ENCODE assay signal across 43 mouse cellular contexts in genomic region chr7:104137305-104137704, GRCm38 (mm10). TPM values are rescaled to one million over a fixed set of nuclear protein-coding genes. Genes with fewer than 3 reads are reported as not detected.
"Had no signal": no experiment of that assay in that cellular context is flagged by ENCODE, and none has a peak within 500 bp of the region (broad histone marks: within the 10 kb centered on the region; RNA-seq: fewer than 3 reads in every experiment).

Olfr643 (minus strand) TSS chr7:104137405.

- H3K9ac ChIP-seq: heart, embryonic 12.5 days; heart, embryonic 13.5 days; heart, embryonic 15.5 days; hindbrain, embryonic 12.5 days; hindbrain, embryonic 13.5 days; hindbrain, embryonic 14.5 days; hindbrain, embryonic 15.5 days; intestine, embryonic 15.5 days; kidney, embryonic 15.5 days had no signal

- H3K4me2 ChIP-seq: heart, embryonic 11.5 days; heart, embryonic 12.5 days; heart, embryonic 13.5 days; heart, embryonic 15.5 days; hindbrain, embryonic 12.5 days; hindbrain, embryonic 13.5 days; hindbrain, embryonic 14.5 days; hindbrain, embryonic 15.5 days; intestine, embryonic 15.5 days; kidney, embryonic 15.5 days had no signal

- DNase-seq: heart, postnatal 10 days; heart, postnatal 14 days; heart, postnatal 36 days; heart, postnatal 4 days; kidney, adult 11 months; kidney, adult 18-20 months; kidney, adult 2 months; kidney, adult 8-10 months; kidney, adult 9 months; kidney, postnatal 10 days; kidney, postnatal 14 days; kidney, postnatal 25 days; kidney, postnatal 36 days; kidney, postnatal 4 days; layer of hippocampus, adult 9-11 months; layer of hippocampus, postnatal 36 days had no signal

- H3K27ac ChIP-seq: heart, embryonic 10.5 days; heart, embryonic 13.5 days; heart, embryonic 15.5 days; hindbrain, embryonic 10.5 days; hindbrain, embryonic 12.5 days; hindbrain, embryonic 13.5 days; hindbrain, embryonic 14.5 days; hindbrain, embryonic 15.5 days; hindbrain, postnatal 0 days; intestine, embryonic 15.5 days; kidney, embryonic 15.5 days; kidney, postnatal 0 days; layer of hippocampus, adult 2 months had no signal

- H3K4me1 ChIP-seq: heart, embryonic 10.5 days; heart, embryonic 12.5 days; heart, embryonic 13.5 days; heart, embryonic 15.5 days; hindbrain, embryonic 10.5 days; hindbrain, embryonic 12.5 days; hindbrain, embryonic 13.5 days; hindbrain, embryonic 15.5 days; intestine, embryonic 15.5 days; kidney, embryonic 15.5 days had no signal

- H3K9me3 ChIP-seq: heart, embryonic 10.5 days; heart, embryonic 12.5 days; heart, embryonic 13.5 days; heart, embryonic 15.5 days; hindbrain, embryonic 10.5 days; hindbrain, embryonic 12.5 days; hindbrain, embryonic 13.5 days; hindbrain, embryonic 15.5 days; intestine, embryonic 15.5 days; kidney, embryonic 15.5 days had no signal

- H3K36me3 ChIP-seq: heart, embryonic 10.5 days; heart, embryonic 12.5 days; heart, embryonic 13.5 days; heart, embryonic 15.5 days; hindbrain, embryonic 10.5 days; hindbrain, embryonic 12.5 days; hindbrain, embryonic 13.5 days; hindbrain, embryonic 15.5 days; intestine, embryonic 15.5 days; kidney, embryonic 15.5 days had no signal

- H3K4me3 ChIP-seq: heart, embryonic 10.5 days; heart, embryonic 12.5 days; heart, embryonic 13.5 days; heart, embryonic 15.5 days; hindbrain, embryonic 10.5 days; hindbrain, embryonic 12.5 days; hindbrain, embryonic 13.5 days; hindbrain, embryonic 15.5 days; intestine, embryonic 15.5 days; kidney, embryonic 15.5 days; layer of hippocampus, adult 2 months had no signal

- H3K27me3 ChIP-seq: heart, embryonic 12.5 days; heart, embryonic 13.5 days; heart, embryonic 15.5 days; hindbrain, embryonic 12.5 days; hindbrain, embryonic 13.5 days; hindbrain, embryonic 15.5 days; intestine, embryonic 15.5 days; kidney, embryonic 15.5 days had no signal

- ATAC-seq: hindbrain, embryonic 16.5 days; hindbrain, postnatal 0 days; inflammation-experienced regulatory T-cells, adult 6 months; intestine, embryonic 15.5 days; intestine, embryonic 16.5 days; intestine, postnatal 0 days had no signal

RNA-seq across cellular contexts. Expression of gene Olfr643, which starts in this region (rescaled TPM):
- polyA plus RNA-seq: heart, embryonic 10.5 days; heart, embryonic 11.5 days; heart, embryonic 12.5 days; heart, embryonic 13.5 days; heart, embryonic 14.5 days; heart, embryonic 15.5 days; heart, embryonic 16.5 days; heart, postnatal 0 days; hindbrain, embryonic 10.5 days; hindbrain, embryonic 11.5 days; hindbrain, embryonic 12.5 days; hindbrain, embryonic 13.5 days; hindbrain, embryonic 14.5 days; hindbrain, embryonic 15.5 days; hindbrain, embryonic 16.5 days; hindbrain, postnatal 0 days; inflammation-experienced regulatory T-cells, adult 6 months; intestine, embryonic 14.5 days; intestine, embryonic 15.5 days; intestine, embryonic 16.5 days; intestine, postnatal 0 days; kidney, adult 2 months; kidney, embryonic 14.5 days; kidney, embryonic 15.5 days; kidney, embryonic 16.5 days; kidney, postnatal 0 days; large intestine, adult 2 months had no signal
